Mouse (Mus musculus) adrenal gland, postnatal 4 days (tissue): Measurements from ENCODE around the gene Trappc1. TPM values are rescaled to one million over a fixed set of nuclear protein-coding genes. Genes with fewer than 3 reads are reported as not detected.

Source experiments
- DNase-seq, 2 experiments: peaks; one replicate each; pipeline ENCODE4 v3.0.0; 2021 to 2022; ENCODE audit warnings: low spot score in 2 of 2, mixed read lengths in 2 of 2
- total RNA-seq, 2 experiments: library from RNA; stranded (reverse); gene quantifications; 2 replicates each; pipeline ENCODE4 v1.2.3; 2021

Gene Trappc1
- total RNA-seq, 2 experiments from 2014 or later: 80.3 to 82.5 TPM

DNA sequence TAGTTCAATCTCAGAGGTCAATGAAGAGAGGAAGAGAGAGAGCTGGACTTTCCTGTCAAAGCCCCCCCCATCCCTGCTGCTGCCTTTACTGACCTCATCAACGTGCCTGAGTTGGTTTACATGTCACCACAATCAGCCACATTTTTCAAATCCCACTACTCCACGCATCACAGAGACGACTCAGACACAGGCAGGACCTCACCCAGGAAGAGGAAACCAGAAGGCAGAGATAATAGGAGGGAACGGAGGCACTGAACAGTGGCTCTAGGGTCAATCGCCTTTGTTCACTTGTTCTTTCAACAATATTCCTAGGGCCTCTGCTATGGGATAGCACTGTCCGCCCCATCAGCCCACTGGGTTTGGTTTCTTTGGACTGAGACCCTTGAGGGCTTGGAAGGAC lies 3.9 kb downstream of the Trappc1 start:
- DNase-seq: no peak

DNA sequence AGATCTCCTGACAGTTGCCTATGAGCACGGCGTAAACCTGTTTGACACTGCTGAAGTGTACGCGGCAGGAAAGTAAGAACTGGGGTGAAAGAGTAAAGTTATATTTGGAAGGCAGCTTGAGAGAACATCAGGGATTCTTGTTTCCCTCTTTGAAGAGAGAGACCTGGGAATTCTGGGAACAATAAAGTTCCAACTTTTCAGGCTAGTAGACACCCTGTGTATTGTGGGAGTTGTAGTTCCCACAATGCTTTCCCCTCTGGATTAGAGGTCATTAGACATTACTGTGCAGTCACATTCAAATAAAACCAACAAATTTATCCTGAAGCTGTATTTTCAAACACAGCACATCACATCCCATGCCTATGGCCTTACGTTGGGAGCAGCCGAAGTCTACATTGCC lies 4.7 kb downstream of the Trappc1 start:
- no peak for DNase-seq

DNA sequence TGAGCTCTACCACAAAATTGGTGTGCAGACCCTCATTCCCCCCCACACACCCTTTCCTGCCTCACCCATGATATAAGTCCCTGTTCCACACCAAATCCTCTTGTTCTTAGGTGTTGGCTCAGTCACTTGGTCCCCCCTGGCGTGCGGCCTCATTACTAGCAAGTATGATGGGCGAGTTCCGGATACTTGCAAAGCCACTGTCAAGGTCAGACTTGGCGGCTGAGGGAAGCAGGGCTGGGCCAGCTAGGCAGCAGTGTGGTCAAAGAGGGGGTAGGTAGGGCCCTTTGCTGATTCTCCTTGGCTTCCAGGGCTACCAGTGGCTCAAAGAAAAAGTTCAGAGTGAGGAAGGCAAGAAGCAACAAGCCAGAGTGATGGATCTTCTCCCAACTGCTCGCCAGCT lies 7.4 kb downstream of the Trappc1 start:
- DNase-seq: no peak

DNA sequence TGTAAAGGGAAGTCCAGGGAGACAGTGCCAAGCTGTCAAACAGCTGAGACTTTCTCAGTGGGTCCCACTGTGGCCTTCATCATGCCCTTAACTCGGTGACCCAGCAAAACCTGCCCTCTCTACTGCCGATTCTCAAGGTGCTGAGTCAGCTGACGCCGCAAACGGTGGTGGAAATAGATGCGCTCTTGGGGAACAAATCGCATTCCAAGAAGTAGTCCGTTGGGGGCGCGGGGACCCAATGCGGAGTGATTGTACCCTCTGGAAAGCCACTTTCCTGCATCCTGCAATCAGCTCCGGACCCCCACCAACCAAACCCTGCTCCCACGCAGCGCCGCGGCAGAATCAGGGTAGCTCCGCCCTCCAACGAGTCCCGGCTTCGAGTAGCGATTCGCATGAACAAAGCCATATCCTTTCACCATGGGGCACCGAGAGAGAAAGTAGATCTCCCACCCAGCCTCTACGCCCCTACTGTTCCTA lies 8.2 kb downstream of the Trappc1 start:
- DNase-seq: peak; percentile 47 to 65

DNA sequence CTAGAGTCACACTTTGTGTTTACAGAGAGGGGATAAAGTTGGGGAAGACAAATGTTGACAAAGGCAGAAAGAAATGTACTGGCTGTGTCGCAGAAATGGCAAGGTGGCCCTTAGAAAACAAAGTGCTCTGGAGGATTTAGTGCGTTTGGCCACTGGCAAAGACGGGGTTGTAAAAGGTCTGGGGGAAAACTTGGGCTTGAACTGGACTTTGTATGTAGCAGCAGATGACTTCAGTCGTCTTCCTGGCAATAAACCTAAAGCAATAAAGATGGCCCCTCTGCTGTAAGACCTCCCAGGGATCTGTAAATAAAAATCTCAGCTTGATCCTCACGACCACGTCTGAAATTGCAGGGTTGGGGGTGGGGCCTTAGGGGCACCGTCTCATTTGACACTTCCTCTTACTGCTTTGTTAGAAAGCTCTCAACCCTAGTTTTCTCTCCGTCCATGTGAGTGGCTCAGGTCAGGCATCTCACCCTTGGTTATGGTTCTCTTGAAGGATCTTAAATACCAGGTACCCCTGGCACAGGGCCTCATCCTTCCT lies 9.0 kb downstream of the Trappc1 start:
- DNase-seq: no peak

DNA sequence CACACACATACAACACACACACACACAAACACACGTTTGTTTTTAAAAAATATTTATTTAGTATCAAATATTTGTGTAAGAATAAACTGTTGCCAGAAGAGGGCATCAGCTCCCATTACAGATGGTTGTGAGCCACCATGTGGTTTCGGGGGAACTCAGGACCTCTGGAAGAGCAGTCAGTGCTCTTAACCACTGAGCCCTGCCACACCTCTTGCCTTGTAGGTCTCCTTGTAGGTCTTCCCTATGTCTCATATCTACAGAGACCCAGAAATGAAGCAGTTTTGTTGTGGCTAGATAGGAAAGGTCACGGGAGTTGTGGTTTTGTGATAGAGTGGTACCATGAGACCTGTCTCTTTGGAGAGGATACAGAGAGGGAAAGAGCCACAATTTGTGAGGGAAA lies 10.1 kb downstream of the Trappc1 start:
- DNase-seq: no peak

DNA sequence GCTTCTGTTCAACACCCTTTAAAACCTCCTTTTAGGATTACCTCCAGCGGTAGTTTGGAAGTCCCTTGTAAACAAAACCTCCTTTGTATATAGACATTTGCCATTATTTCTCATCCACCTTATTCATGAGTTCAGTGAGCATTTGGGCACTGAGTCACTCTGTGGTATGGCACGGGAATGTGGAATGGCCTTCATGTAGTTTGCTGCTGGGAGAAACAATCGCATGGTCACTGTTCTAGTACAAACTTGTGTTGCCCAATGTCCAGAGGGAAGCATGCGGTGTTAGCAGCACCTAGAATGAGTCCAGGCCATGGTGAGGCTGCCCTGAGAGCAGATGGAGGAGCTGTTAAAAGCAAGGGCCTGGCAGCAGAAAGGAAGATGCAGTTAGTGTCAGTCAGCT lies 11.0 kb downstream of the Trappc1 start:
- DNase-seq: no peak

DNA sequence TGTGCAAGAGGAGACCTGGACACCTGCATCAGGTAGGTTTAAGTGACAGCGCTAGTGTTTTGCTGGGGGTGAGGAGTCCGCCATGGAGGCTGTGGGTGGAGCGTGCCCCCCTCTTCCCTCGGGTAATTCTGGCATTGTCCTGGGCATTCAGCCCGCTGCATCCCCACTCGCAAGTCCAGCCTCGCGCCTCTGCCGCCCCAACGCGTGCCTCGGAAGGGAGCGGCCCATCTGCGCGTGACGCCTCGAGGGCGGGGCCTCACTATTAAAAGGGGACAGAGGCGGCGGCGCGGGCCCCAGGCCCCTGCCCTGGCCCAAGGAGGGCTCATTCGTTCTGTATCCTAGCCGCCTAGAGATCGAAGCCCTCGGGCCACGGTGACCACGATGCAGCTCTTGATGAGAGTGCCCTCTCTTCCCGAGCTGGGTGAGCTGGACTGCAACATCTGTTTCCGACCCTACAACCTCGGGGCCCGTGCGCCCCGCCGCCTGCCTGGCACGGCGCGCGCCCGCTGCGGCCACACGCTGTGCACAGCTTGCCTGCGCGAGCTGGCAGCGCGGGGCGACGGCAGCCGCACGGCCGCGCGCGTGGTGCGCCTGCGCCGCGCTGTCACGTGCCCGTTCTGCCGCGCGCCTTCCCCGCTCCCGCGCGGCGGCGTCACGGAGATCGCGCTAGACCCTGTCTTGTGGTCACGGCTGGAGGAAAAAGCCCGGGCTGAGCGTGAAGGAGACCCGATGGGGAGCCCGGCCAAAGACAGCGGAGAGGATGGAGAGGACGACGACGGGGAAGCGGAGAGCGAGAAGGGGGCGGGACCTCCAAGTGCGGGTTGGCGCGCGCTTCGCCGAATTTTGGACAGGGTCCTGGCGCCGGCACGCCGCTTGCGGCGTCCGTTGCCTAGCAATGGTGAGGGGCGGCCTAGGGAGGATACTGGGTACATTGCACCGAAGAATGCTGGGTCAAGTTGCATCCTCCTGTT lies 16.7 kb downstream of the Trappc1 start, which contains the start of gene Rnf227:
Gene Rnf227 (plus strand): TSS at position 301 of the 971 bp plus-strand sequence.
- DNase-seq: peak; percentile 34 to 44

DNA sequence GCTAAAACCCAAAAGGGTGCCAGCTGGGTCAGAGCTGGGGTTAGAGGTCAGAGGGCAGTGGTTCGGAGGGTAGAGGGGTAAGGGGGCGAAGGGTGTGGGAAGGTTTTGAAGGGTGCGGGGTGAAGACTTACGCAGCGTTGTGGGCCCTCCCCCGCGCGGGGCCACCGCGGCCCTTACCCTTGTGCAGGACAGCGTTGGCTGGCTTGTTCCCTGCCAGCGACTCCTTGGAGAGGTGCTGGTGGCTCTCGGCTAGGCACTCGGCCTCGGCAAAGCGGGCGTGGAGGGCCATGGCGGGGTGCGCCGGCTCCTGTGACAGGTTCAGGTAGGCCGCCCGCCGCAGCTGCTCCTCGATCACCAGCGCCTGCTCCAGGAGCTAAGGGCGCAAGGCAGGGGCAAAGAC lies 22.7 kb downstream of the Trappc1 start:
- DNase-seq: no peak

DNA sequence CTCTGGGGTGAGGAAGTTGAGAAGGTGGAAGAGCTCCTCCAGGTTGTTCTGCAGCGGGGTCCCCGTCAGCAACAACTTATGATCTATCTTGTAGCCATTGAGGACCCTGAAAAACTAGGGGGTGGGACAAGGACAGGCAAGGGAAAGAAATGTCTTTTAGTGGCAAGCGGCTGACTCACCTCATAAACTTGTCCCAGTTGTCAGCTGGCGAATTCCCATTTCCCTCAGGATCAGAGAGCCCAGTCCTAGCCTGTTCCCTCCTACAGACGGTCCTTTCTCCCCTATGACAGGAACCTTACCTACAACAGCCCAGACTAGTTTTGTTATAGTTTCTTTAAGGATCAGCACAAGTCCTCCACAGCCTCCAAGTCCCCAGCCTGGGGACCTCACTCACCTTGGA lies 32.8 kb downstream of the Trappc1 start:
- DNase-seq: no peak

DNA sequence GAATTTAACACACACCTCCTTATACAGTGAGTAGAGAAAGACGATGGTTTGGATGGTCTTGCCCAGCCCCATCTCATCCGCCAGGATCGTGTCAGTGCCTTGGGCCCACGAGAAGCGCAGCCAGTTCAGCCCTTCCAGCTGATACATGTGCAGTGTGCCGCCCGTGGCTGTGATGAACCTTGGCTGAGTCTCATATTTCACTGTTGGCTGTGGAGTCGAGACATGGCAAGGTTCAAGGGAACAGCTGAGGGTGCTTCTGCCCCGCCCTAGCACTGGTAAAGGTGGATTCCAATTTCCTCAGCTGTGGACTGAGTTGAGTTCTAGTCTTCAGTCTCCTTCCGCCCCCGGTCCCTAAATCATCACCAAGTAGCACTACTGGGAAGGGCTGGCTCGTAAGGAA lies 33.9 kb downstream of the Trappc1 start:
- no peak for DNase-seq

DNA sequence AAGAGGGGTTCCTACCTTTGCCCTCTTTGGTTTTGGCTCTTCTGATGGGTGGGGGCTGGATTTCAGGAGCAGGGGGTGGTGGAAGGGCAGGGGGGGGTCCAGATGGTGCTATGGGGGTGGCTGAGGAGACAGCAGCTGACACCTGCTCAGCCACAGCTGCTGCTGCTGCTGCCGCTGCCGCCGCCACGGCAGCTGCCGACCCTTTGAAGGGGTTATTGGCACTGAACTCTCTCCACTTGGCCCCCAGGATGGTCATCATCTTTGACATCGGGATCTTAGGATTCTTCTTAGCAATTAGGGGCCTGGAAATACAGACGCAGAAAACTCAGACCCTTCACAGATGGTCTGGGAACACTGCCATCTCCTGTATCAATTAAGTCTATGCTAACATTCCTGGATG lies 38.2 kb downstream of the Trappc1 start:
- no peak for DNase-seq

DNA sequence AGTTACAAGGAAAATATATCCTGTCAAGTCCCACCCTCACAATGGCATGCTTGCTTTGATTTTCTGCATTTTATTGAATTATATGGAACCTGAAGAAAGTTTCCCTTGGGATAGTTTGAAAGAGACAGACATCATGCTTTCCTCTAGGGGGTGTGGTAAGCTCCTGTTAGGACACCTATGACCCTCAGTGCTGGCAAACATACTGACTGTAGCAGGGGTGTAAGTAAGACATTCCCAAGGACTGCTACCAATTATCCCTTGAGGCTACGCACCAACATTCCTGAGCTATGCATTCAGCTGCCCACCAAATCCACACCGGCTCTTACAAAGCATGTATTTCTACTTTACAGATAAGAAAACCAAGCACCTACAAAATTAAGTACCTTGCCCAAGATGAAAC lies 38.7 kb downstream of the Trappc1 start:
- no peak for DNase-seq

DNA sequence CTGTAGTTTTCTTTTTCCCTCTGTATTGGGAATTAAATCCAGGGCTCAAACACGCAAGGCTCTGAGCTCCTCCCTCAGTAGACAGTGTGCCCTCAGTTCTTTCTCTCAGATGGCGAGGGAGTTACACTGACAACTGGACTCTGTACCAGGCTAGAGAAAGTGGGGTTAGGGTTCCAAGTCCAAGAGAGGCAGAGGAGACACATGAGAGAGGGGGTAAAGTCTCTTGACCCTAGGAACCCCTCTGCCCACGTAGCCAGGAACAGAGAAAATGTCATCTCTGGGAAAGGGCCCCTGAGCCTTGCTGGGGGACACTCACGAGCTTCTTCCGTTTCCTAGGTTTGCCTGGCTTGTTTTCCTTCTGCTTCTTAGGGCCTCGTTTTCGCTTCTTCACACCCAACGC lies 40.6 kb downstream of the Trappc1 start:
- DNase-seq: no peak

DNA sequence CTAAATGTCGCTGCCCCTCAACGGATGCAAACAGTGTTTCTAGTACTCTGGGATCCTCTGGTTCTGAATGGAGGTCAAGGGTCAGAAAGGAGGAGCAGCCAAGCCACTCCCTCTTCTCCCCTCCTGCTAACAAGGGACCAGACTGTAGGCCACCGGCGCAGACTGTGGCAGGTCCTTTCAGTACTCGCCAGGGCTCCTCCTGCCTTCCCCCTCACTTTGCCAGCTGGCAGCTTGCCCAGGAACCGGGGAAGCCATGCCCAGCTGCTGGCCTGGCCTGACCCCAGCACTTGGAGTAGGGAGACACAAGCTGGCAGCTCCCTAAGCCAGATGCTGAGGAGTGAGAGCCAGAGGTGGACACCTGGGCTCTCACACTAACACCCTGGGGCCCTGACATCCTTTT lies 41.1 kb downstream of the Trappc1 start:
- peak; percentile 87 to 95 for DNase-seq

DNA sequence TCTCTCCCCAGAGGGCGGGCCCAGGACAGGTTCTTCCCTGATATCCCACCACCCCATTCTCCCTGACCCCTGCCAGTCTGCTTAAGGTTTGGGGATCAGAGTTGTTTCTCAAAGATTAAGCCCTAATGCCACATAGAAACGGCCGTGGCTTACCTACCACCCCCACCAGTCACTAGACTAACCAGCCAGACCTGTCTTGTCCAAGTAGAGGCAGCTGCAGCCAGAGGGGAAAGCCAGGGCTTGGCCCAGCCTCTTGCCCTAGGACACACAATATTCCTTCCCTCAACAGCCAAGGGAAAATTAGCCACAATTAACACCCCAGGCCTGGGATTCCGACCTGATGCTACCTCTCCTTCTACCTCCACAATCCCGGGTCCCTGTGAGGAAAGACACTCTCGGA lies 41.9 kb downstream of the Trappc1 start:
- no peak for DNase-seq

DNA sequence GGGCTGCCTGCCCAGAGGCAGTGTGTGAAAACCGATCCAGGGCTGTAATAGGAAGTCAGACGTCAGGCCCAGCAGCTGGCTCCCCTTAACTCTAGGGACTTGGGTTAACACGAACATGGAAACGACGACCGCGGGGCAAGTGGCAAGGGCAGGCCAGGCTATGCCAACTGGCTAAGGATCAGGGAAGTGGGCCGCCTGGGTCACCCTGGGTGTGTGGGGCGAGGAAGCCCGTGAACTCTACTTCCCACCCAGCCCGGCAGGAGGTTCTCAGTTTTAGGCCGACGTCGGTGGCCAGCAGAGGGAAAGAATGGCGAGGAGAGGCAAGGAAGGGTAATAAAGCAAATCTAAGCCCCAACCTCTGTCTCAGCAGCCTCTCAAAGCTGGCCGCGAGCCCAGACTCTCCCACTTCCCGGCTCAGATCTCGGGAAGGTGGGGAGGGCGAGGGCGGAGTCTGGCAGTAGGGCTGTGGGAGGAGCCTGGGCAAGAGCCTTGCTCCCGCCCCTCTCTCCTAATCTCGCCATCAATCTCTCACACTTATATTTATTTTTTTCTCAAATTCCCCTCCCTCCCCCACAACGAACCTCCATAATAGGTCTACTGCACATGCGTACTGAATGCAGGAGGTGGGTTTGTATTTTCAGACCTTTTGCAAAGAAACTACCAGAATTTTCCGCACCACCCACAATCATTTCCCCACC lies 42.5 kb downstream of the Trappc1 start:
- peak; percentile 86 to 88 for DNase-seq

DNA sequence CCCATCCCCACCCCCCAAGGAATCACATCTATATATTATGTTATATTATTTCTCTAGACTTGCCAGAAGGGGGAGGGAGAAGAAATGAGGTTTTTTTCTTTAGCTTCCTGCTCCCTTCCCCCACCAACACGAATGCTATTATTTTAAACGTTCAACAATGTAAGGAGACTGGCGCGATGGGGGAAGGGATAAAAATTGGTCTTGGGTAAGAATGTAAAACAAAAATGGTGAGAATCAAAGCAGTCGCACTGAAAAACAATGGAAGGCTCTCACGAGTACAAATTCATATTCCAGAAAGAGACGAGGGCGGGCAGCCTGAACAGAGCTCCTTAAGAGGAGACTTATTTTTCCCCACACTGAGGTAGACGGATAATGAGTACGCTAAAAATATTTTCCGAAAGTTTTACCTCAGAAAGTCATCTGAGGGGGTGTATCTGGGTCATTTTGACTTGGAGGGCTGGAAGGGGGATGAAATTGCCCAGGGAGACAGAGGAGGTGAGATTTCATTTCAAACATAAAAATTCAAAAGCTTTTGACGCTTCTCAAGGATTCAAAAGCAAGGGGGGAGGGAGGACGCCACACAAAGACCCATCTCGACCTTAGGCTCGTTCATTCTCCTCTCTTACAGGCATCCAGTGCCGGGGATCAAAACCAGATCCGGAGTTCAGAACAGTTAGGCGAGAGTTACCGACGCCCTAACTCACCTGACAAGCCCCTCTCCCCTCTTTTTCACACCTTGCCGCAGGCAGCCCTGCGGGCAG lies 43.3 kb downstream of the Trappc1 start:
- DNase-seq: no peak

DNA sequence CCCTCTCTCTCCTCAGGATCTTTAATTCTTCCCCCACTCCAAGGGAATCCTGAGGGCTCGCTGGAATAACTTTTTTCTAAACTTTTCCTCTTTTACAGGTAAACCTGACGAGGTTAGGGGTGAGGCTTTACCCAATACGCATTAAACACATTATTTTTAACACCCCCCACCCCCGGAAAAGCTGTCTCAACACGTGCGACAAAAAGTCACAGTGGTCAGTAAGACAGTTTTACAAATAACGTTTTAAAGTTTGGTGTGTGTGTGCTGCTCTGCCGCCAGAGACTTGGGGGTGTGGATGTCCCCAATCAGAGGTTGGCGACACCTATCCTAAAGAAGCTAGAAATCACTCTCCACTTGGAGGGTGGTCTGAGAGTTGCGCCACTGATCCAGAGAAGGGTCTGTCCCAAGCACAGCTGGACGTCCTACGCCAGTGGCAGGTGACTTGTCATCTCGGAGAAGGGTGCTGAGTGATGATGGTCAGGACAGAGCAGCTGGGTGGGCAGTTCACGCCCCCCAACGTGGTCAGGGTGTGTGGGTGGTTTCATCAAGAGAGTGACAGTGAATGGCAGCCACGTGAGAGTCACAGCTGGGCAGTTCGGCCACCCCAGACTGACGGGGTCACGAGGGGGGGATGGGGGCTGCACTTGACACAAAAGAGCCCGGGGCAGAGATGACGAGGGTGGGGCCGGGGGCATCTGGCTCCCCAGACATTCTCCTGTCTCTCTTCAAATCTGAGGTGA lies 44.0 kb downstream of the Trappc1 start:
- DNase-seq: peak in 1 of 2 experiments; percentile 14
